Mouse (Mus musculus): Measurements from ENCODE around the gene Tmem218.

The Tmem218 gene

GRCm38 (mm10) chr9:37207929-37208411 lies at the start of gene Tmem218:
Tmem218 (plus strand) TSS chr9:37208223.
- peak; percentile 96 to 98 for DNase-seq

GRCm38 (mm10) chr9:37160686-37161085 lies 47.3 kb upstream of the Tmem218 start:
- no peak for DNase-seq

DNA sequence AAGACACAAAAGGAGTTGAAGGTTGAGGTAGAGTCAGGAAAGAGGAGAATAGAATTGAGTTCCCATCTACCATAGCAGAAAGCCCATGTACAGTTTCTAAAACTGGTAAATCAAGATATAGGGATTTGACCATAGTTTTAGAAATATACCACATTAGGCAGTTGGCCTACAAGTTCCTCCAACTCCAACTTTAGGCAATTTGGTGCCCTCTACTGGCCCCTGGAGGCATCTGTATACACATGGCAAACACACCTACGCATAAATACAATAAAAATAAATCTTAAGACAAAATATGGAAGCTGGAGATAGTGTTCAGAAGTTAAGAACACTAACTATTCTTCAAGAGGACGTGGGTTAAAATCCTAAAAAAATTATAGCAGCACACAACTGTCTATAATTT lies 41.1 kb upstream of the Tmem218 start:
- DNase-seq: no peak

GRCm38 (mm10) chr9:37173376-37173775 lies 34.6 kb upstream of the Tmem218 start:
- DNase-seq: no peak

GRCm38 (mm10) chr9:37176002-37176401 lies 32.0 kb upstream of the Tmem218 start:
- DNase-seq: no peak

DNA sequence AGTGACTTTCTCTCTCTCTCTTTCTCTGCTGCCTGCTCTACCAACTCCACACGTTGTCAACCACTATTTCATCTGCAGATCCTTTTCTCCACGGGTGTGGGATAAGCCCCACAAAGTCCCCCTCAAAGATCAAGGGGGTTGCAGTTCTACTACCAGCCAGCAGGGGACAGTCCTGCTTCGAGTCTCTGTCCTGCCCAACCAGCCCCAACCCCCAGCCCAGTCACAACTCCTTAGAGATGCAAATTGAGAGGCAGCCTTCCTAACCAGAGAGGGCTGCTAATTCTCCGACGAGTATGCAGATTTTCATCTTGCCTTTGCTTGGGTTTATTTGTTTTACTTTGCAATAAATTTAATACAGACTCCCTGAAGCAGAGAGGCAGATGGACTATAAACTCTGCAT lies 30.9 kb upstream of the Tmem218 start:
- peak; percentile 10 to 53 for DNase-seq

- DNase-seq: no peak
These were observed 30.5 kb upstream of the Tmem218 start for GRCm38 (mm10) chr9:37177551-37177950.

DNA sequence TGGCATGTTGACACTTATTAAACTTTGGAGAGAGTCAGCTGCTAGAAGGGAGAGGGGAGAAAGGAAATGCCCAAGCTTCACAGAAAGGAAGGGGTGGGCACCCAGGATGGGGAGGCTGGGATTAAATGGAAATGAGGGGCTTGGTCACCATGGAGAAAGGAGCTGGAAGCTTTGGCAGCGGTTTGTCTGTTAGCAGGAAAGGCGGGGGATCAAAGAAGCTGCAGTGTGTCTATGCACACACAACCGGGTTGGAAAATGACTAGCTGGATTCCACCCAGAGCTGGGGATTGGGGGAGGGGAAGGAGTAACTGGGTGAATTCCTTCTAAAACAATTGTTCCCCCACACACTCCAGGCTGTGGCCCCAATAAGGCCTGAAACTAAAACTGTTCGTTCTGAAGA lies 29.1 kb upstream of the Tmem218 start:
- no peak for DNase-seq

DNA sequence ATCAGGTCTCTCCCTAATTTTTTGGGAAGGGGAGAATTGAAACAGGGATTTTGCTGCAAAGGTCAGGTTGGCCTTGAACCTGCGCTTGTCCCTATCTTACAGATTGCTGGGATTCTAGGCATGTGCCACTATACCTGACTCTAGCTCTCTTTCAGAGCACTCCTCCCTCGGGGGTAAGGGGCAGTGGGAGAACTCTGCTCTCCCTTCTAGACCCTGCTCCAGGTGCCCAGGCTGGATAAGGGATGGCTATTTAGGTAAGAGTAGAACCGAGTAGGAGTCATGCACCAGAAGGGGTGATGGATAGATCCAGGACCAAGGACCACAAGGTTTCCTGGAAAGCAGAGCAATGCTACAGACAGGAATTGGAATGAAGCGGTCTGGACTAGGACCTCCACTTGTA lies 28.4 kb upstream of the Tmem218 start:
- no peak for DNase-seq

GRCm38 (mm10) chr9:37181596-37181995 lies 26.4 kb upstream of the Tmem218 start:
- no peak for DNase-seq

- no peak for DNase-seq
These were observed 24.8 kb upstream of the Tmem218 start for GRCm38 (mm10) chr9:37183176-37183575.

DNA sequence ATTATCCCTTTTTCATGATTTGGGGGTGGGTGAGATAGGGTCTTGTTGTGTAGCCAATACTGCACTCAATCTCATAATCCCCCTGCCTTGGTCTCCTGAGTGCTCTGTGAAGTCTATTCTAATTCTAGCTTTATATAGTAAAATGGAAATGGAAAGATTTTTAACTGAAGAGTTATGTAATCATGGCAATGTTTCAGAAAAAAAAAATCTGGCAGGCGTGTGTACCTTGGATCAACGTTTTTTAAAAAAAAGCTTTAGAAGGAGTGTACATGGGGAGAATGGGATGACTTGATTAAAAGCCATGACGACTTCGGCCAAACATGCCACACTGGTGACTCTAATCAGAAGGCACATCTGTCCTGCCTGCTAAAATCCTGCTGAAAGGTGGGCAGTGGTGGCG lies 20.6 kb upstream of the Tmem218 start:
- no peak for DNase-seq

GRCm38 (mm10) chr9:37188024-37188423 lies 20.0 kb upstream of the Tmem218 start:
- DNase-seq: no peak

- DNase-seq: no peak
These were observed 11.0 kb upstream of the Tmem218 start for GRCm38 (mm10) chr9:37197067-37197466.

- DNase-seq: no peak
These were observed 7.6 kb upstream of the Tmem218 start for GRCm38 (mm10) chr9:37200414-37200813.

DNA sequence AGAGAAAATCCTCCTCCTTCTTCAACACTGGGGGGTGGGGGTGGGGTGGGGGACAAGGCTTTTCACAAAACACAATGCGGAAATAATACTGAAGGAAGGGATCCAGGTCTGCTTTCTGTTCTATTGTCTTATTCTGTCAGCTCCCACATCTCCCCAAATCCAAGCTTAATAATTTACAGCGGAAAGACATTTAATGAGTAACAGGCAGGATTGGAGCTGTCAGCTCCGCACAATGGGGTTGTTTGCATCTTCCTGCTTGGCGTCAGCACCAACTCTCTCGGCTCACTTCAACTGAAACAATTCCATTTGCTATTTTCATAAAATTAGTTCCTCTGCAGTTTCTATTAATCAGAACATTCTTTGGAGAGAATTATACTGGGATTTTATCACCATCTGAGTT lies 4.1 kb upstream of the Tmem218 start:
- peak; percentile 12 to 57 for DNase-seq

GRCm38 (mm10) chr9:37213060-37213738 lies 5.2 kb downstream of the Tmem218 start:
- no peak for DNase-seq

GRCm38 (mm10) chr9:37214327-37215060 lies 6.5 kb downstream of the Tmem218 start:
- no peak for DNase-seq

GRCm38 (mm10) chr9:37220755-37221154 lies 12.7 kb downstream of the Tmem218 start:
- no peak for DNase-seq

- no peak for DNase-seq
These were observed 17.6 kb downstream of the Tmem218 start for GRCm38 (mm10) chr9:37225581-37225980.

GRCm38 (mm10) chr9:37229880-37230325 lies 21.9 kb downstream of the Tmem218 start:
- DNase-seq: peak; percentile 34 to 60

- no peak for DNase-seq
These were observed 22.6 kb downstream of the Tmem218 start for GRCm38 (mm10) chr9:37230486-37231195.
